8 mouse cellular contexts compared by ENCODE assay signal in the genomic region with DNA sequence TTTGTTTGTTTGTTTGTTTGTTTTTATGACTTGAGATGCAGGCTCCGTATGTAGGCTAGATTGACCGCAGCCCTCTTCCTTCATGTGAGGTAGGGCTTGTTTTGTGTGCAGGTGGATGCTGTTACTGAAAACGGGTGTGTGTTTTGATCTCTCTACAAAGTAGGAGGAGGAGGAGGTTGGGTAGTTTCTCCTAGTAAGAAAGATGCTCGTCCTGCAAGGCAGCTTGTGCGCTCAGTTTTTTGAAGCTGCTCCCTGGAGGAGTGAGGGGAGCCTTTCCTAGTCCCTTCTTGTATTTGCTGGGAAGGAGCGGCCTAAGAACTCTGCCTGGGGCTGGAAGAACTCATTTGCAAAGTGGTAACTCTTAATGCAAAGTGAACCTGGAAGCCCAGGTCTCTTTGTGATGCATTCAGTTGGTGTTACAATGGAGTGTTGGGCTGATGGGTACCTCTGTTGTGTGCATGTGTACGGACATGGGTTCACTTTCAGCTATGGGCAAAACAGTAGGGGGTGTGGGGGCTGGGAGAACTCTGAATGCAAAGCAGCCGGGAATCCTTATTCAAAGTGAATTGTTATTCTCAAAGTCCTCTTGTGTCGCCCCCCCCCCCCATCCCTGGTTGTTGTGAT. TPM values are rescaled to one million over a fixed set of nuclear protein-coding genes. Genes with fewer than 3 reads are reported as not detected.
DNase-seq lines count a peak whose midpoint lies in the region; ATAC-seq and TF ChIP-seq lines count a peak whose summit lies in the region.

No protein-coding gene starts in this region.

- ATAC-seq in heart, embryonic 13.5 days (ENCODE audit: extremely low read depth, insufficient number of reproducible peaks, low FRiP score, low TSS enrichment), result no peak
- no peak for ATAC-seq in G1E (ENCODE audit: extremely low read depth, insufficient number of reproducible peaks, low FRiP score, poor library complexity, severe bottlenecking)

- peak overlapping the region; percentile 76 for H3K4me3 ChIP-seq in heart, embryonic 13.5 days
- H3K4me3 ChIP-seq in G1E (ENCODE audit: low read depth, low read length), result peak overlapping the region; percentile 79; the same call in 1 of the 2 replicates
- peak overlapping the region; percentile 72 for H3K4me3 ChIP-seq in hindbrain, embryonic 10.5 days
- peak overlapping the region; percentile 75 for H3K4me3 ChIP-seq in midbrain, embryonic 10.5 days

- H3K4me1 ChIP-seq in heart, embryonic 13.5 days, result peaks cover 22% of the 10 kb centered on the region
- peaks cover 61% of the 10 kb centered on the region for H3K4me1 ChIP-seq in G1E (ENCODE audit: insufficient read depth, low read depth, low read length)
- peaks cover 23% of the 10 kb centered on the region for H3K4me1 ChIP-seq in hindbrain, embryonic 10.5 days (replicated peaks)
- peaks cover 28% of the 10 kb centered on the region for H3K4me1 ChIP-seq in midbrain, embryonic 10.5 days

- H3K4me2 ChIP-seq in heart, embryonic 13.5 days, result peak overlapping the region; percentile 75

- H3K36me3 ChIP-seq in heart, embryonic 13.5 days, result peaks cover 34% of the 10 kb centered on the region
- peaks cover 41% of the 10 kb centered on the region for H3K36me3 ChIP-seq in G1E (replicated peaks)
- peaks cover 39% of the 10 kb centered on the region for H3K36me3 ChIP-seq in hindbrain, embryonic 10.5 days
- H3K36me3 ChIP-seq in midbrain, embryonic 10.5 days, result peaks cover 39% of the 10 kb centered on the region

- H3K9me3 ChIP-seq in heart, embryonic 13.5 days, result no peaks in the 10 kb centered on the region
- no peaks in the 10 kb centered on the region for H3K9me3 ChIP-seq in G1E (replicated peaks)
- peaks cover 16% of the 10 kb centered on the region for H3K9me3 ChIP-seq in hindbrain, embryonic 10.5 days
- peaks cover 22% of the 10 kb centered on the region for H3K9me3 ChIP-seq in midbrain, embryonic 10.5 days (replicated peaks)

- DNase-seq in heart, postnatal 4 days, result no peak
- DNase-seq in G1E (ENCODE audit: low spot score), result no peak
- DNase-seq in hindbrain, embryonic 10.5 days (ENCODE audit: low spot score), result peak; percentile 5
- no peak for DNase-seq in midbrain, embryonic 10.5 days (ENCODE audit: low spot score)
- DNase-seq in layer of hippocampus, postnatal 14 days (ENCODE audit: low spot score in 2 of 2), result no peak
- no peak for DNase-seq in cerebellum, adult 18-20 months
- no peak for DNase-seq in right cerebral cortex, postnatal 10 days (ENCODE audit: low spot score in 2 of 2)

- peak overlapping the region; percentile 89 for H3K9ac ChIP-seq in heart, embryonic 13.5 days

- no peaks in the 10 kb centered on the region for H3K27me3 ChIP-seq in heart, embryonic 13.5 days (replicated peaks)
- no peaks in the 10 kb centered on the region for H3K27me3 ChIP-seq in G1E (ENCODE audit: insufficient read depth, low read length)
- H3K27me3 ChIP-seq in hindbrain, embryonic 10.5 days (ENCODE audit: insufficient read depth, poor library complexity, severe bottlenecking), result no peaks in the 10 kb centered on the region
- H3K27me3 ChIP-seq in midbrain, embryonic 10.5 days (ENCODE audit: low read depth, poor library complexity, severe bottlenecking), result no peaks in the 10 kb centered on the region

- TF ChIP-seq CTCF in G1E (IDR thresholded peaks at IDR 0.05; ENCODE audit: low read depth, low read length), result no peak

- WGBS in heart, embryonic 13.5 days, result 14% methylated on average over 9 of the region's 9 CpGs
- WGBS in hindbrain, embryonic 10.5 days, result 17% methylated on average over 9 of the region's 9 CpGs
- WGBS in midbrain, embryonic 10.5 days, result 13% methylated on average over 9 of the region's 9 CpGs

- H3K27ac ChIP-seq in heart, embryonic 13.5 days (replicated peaks), result peak overlapping the region; percentile 73
- H3K27ac ChIP-seq in hindbrain, embryonic 10.5 days, result peak overlapping the region; percentile 45; the same call in 1 of the 2 replicates
- peak overlapping the region; percentile 28; the same call in 1 of the 2 replicates for H3K27ac ChIP-seq in midbrain, embryonic 10.5 days (replicated peaks)

RNA-seq across cellular contexts. Expression of gene Tfe3, which starts 2.4 kb away (rescaled TPM):
- polyA plus RNA-seq in heart, embryonic 13.5 days (2015; fragmentation: Nextera tagmentation; extraction: Ambion mirVana), result 16.3 and 16.9 TPM in 2 replicates
- 10 to 100 TPM; 16.2 to 16.5 TPM for total RNA-seq in heart, postnatal 4 days (2021)
- total RNA-seq in G1E (2014; fragmentation: Nextera tagmentation) (78.7 and 81.0 TPM in 2 replicates), G1E (2017) (14.1 and 17.0 TPM in 2 replicates)
- polyA plus RNA-seq in G1E (2012), result 51.8 and 65.1 TPM in 2 replicates
- 31.7 and 36.5 TPM in 2 replicates for polyA plus RNA-seq in hindbrain, embryonic 10.5 days (2016; fragmentation: Nextera tagmentation; extraction: Ambion mirVana)
- polyA plus RNA-seq in midbrain, embryonic 10.5 days (2016; fragmentation: Nextera tagmentation; extraction: Ambion mirVana), result 27.9 and 35.8 TPM in 2 replicates
- total RNA-seq in layer of hippocampus, postnatal 14 days (2021), result 10 to 100 TPM; 31.7 to 34.4 TPM

RNA-seq across cellular contexts. Expression of gene Ccdc120, which starts 14.1 kb away (rescaled TPM):
- 5.6 and 6.1 TPM in 2 replicates for polyA plus RNA-seq in heart, embryonic 13.5 days (2015; fragmentation: Nextera tagmentation; extraction: Ambion mirVana)
- 1 to 10 TPM; 1.2 to 3.0 TPM for total RNA-seq in heart, postnatal 4 days (2021)
- total RNA-seq in G1E (2014; fragmentation: Nextera tagmentation) (1.4 and 2.3 TPM in 2 replicates), G1E (2017) (0.70 and 0.76 TPM in 2 replicates)
- 10.2 and 12.2 TPM in 2 replicates for polyA plus RNA-seq in G1E (2012)
- polyA plus RNA-seq in hindbrain, embryonic 10.5 days (2016; fragmentation: Nextera tagmentation; extraction: Ambion mirVana), result 18.7 and 22.9 TPM in 2 replicates
- 17.0 and 17.6 TPM in 2 replicates for polyA plus RNA-seq in midbrain, embryonic 10.5 days (2016; fragmentation: Nextera tagmentation; extraction: Ambion mirVana)
- total RNA-seq in layer of hippocampus, postnatal 14 days (2021), result 10 to 100 TPM; 15.5 to 19.6 TPM

RNA-seq across cellular contexts. Expression of gene Gripap1, which starts 24.8 kb away (rescaled TPM):
- 26.7 and 27.3 TPM in 2 replicates for polyA plus RNA-seq in heart, embryonic 13.5 days (2015; fragmentation: Nextera tagmentation; extraction: Ambion mirVana)
- total RNA-seq in heart, postnatal 4 days (2021), result 10 to 100 TPM; 23.7 to 28.4 TPM
- total RNA-seq in G1E (2014; fragmentation: Nextera tagmentation) (77.0 and 116 TPM in 2 replicates), G1E (2017) (45.7 and 53.8 TPM in 2 replicates)
- polyA plus RNA-seq in G1E (2012), result 24.6 and 30.6 TPM in 2 replicates
- 45.3 and 47.8 TPM in 2 replicates for polyA plus RNA-seq in hindbrain, embryonic 10.5 days (2016; fragmentation: Nextera tagmentation; extraction: Ambion mirVana)
- polyA plus RNA-seq in midbrain, embryonic 10.5 days (2016; fragmentation: Nextera tagmentation; extraction: Ambion mirVana), result 47.3 and 58.8 TPM in 2 replicates
- 10 to 100 TPM; 88.1 to 98.9 TPM for total RNA-seq in layer of hippocampus, postnatal 14 days (2021)

RNA-seq across cellular contexts. Expression of gene Praf2, which starts 36.5 kb away (rescaled TPM):
- polyA plus RNA-seq in heart, embryonic 13.5 days (2015; fragmentation: Nextera tagmentation; extraction: Ambion mirVana), result 42.4 and 42.5 TPM in 2 replicates
- total RNA-seq in heart, postnatal 4 days (2021), result 10 to 100 TPM; 10.3 to 11.0 TPM
- total RNA-seq in G1E (2014; fragmentation: Nextera tagmentation), result 22.6 and 34.0 TPM in 2 replicates
- 5.0 and 5.7 TPM in 2 replicates for total RNA-seq in G1E (2017)
- polyA plus RNA-seq in G1E (2012), result 10.8 and 12.0 TPM in 2 replicates
- 78.2 and 101 TPM in 2 replicates for polyA plus RNA-seq in hindbrain, embryonic 10.5 days (2016; fragmentation: Nextera tagmentation; extraction: Ambion mirVana)
- 85.9 and 90.5 TPM in 2 replicates for polyA plus RNA-seq in midbrain, embryonic 10.5 days (2016; fragmentation: Nextera tagmentation; extraction: Ambion mirVana)
- 100 to 1,000 TPM in 1 of 2 experiments, 10 to 100 TPM in 1; 98.2 to 107 TPM for total RNA-seq in layer of hippocampus, postnatal 14 days (2021)

RNA-seq across cellular contexts. Expression of gene Gm45208, which starts 42.7 kb away (rescaled TPM):
- 0.27 and 0.74 TPM in 2 replicates for polyA plus RNA-seq in heart, embryonic 13.5 days (2015; fragmentation: Nextera tagmentation; extraction: Ambion mirVana)
- not detected for total RNA-seq in heart, postnatal 4 days (2021)
- total RNA-seq in G1E (2014; fragmentation: Nextera tagmentation) (not detected in 2 replicates), G1E (2017) (0.44 TPM in 1 of 2 replicates, not detected in the other)
- polyA plus RNA-seq in G1E (2012), result 1.1 and 2.0 TPM in 2 replicates
- not detected in 2 replicates for polyA plus RNA-seq in hindbrain, embryonic 10.5 days (2016; fragmentation: Nextera tagmentation; extraction: Ambion mirVana)
- polyA plus RNA-seq in midbrain, embryonic 10.5 days (2016; fragmentation: Nextera tagmentation; extraction: Ambion mirVana), result 0.36 and 0.50 TPM in 2 replicates
- total RNA-seq in layer of hippocampus, postnatal 14 days (2021), result not detected
